Mouse (Mus musculus) cerebellum, adult 11 months (tissue): ENCODE results near the gene Gzme.
"Not testable (repeated sequence)": the region's sequence is repeated elsewhere in the genome, so short reads cannot be mapped to it uniquely, and the experiment has no call there.

ENCODE experiments used
- DNase-seq: peaks from one replicate; pipeline ENCODE4 v3.0.0; 2022

Gene Gzme

GRCm38 (mm10) chr14:56120525-56120924, at the start of gene Gzme:
Gzme (minus strand) TSS chr14:56120625.
- DNase-seq: no peak

GRCm38 (mm10) chr14:56168009-56168408, 47.6 kb upstream of the Gzme start:
- no peak for DNase-seq

- peak; percentile 46 for DNase-seq
Measured at GRCm38 (mm10) chr14:56162109-56162508, 41.7 kb upstream of the Gzme start.

- not testable (repeated sequence) for DNase-seq
Measured at GRCm38 (mm10) chr14:56159479-56159878, 39.1 kb upstream of the Gzme start, which contains the start of gene Gzmg. Gzmg (minus strand) TSS chr14:56159579.

DNA sequence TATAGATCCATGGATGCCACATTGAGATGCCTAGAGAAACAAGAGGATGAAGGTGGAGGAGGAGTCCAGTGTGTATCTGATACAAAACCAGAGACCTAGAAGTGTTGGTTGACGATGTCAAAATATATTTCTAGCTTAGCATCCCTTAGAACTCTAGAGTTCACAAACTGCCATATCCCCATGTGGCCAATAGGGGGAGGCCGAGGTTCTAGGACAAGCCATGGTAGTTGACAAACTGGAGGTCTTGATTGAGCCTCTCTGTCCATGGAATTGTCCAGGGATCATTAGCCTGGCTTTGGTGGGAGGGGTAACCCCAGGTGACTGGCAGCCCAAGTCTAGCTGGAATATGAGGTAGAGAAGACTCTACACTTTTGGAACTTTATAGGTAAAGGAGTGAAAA, 34.9 kb upstream of the Gzme start:
- no peak for DNase-seq

DNA sequence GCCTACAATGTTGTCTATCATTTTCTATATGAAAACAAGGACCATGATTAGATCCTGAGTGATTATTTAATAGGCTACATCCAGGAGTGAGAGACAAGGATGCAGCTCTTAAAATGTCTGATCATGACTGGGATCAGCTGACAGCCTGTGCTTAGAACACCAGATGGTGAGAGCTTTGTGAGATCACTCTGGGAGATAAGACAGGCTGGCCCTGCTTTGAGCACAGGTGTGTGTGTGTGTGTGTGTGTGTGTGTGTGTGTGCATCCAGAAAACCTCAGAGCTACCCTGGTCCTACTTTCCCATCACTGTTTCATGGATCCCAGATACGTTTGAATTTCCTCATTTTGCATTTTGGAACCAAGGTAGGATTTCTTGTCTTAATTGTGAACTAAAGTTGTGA, 13.2 kb upstream of the Gzme start:
- DNase-seq: peak; percentile 7

DNA sequence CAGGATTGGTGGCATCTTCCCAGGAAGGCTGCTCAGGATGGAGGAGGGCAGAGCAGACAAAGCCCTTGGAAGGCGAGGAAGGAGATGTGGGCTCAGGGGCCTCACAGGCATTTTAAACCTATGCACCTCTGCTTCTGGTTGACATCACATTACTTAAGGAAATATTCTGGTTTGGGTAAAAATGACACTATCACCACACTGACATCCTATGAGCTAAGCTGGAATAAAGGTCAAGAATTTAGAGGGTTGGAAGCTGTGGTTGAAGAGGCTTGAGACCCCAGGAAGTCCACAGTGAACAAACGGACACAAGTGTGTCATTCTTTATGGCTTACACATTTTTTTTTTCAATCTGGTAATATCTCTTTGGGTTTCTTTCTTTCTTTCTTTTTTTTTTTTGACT, 12.1 kb upstream of the Gzme start, which contains the start of gene Gzmd:
Gene Gzmd, minus strand, starts transcription at position 101 of the 400 bp plus-strand sequence.
- not testable (repeated sequence) for DNase-seq

DNA sequence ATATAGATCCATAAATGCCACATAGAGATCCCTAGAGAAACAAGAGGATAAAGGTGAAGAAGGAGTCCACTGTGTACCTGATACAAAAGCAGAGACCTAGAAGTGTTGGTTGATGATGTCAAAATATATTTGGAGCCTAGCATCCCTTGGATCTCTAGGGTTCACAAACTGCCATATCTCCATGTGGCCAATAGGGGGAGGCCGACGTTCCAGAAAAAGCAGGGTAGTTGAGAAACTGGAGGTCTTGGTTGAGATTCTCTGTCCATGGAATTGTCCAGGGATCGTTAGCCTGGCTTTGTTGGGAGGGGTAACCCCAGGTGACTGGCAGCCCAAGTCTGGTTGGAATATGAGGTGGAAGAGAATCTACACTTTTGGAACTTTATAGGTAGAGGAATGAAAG, 7.9 kb upstream of the Gzme start:
- no peak for DNase-seq

GRCm38 (mm10) chr14:56123516-56123915, 3.1 kb upstream of the Gzme start:
- DNase-seq: no peak

GRCm38 (mm10) chr14:56115531-56116310, 4.7 kb downstream of the Gzme start:
- DNase-seq: not testable (repeated sequence)

GRCm38 (mm10) chr14:56105447-56106180, 14.8 kb downstream of the Gzme start:
- DNase-seq: no peak

DNA sequence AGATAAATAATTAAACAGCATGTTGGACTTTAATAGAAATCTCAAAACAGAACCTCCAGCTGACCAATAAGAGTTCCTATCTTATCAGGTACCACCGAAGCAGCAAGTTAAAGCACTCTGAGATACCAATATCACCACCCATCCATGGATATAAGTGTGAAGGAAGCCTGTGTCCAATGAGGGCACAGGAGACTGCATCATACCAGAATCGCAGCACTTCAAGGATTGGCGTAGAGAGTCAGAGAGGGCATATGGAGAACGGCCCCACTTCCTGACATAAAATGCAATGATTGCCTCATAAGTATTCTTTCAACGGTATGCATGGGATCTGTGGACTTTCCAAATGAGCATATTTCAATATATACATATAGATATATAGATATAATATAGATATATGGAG, 15.4 kb downstream of the Gzme start:
- DNase-seq: no peak

GRCm38 (mm10) chr14:56103452-56103851, 17.0 kb downstream of the Gzme start:
- DNase-seq: no peak

- no peak for DNase-seq
Measured at GRCm38 (mm10) chr14:56102386-56102785, 18.0 kb downstream of the Gzme start, which contains the start of gene Ctsg. Ctsg (minus strand) TSS chr14:56102574.

DNA sequence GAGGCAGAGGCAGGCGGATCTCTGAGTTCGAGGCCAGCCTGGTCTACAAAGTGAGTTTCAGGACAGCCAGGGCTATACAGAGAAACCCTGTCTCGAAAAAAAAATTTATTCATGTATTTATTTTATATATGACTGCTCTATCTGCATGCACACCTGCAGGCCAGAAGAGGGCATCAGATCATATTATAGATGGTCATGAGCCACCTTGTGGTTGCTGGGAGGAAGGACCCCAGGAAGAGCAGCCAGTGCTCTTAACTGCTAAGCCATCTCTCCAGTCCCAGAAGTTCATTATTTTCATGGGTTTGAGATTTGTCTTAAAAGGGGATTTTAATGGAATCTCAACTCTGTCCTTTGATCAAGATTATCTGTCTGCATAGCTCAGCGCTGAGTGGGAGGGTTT, 21.5 kb downstream of the Gzme start:
- DNase-seq: no peak

DNA sequence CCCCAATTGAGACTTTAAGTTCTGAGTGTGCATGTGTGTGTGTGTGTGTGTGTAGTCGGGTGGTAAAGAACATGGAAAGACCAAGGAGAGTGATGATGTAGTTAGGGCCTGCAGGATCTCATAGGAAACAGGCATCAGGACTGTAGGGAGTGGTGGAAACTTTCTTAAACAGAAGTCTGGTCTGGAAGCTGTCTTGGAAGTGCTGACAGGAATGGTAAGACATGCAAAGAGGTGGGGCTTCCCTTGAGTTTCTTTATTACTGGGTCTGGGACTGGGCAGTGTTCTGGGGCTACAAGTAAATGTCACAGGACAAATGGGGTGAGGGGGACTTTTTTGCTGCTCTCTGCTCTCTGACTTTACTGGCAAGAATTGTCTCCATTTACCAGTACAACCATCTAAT, 22.8 kb downstream of the Gzme start:
- DNase-seq: no peak

DNA sequence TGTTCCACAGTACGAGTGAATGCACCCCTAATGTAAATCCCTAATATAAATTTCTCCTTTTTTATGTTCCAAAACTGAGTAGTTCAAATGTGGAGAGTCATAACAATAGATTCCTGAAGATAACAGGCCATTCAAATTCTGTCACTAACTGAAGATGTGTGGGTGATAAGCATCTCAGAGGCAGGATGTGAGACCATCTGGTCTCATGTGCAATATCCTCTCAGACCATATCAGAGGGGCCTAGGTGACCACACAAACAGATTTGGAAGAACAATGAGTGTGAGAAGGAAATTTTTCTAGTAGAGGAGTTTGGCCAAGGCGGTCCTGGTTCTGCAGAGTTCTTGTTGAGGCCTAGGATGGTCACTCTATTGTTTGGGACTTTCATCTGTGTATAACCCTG, 27.1 kb downstream of the Gzme start:
- no peak for DNase-seq

GRCm38 (mm10) chr14:56086711-56087110, 33.7 kb downstream of the Gzme start:
- DNase-seq: no peak

DNA sequence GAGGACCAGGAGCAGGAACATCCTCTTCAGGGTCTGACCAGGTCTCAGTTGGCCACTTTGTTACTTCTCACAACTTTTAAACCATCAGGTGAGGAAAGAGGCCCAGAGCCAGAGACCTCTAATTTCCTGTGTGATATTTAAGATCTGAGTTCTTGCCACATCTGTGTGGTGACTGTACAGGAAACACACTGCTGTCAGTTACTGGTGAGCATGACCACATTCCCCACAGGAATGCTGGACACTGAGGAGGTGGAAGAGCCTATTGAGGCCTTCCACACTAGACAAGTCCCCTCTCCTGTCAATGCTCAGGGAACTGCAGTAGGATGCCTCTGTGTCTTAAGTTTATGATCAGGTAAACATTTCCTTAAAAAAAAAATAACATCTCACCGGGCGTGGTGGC, 35.3 kb downstream of the Gzme start, which contains the start of gene Mcpt8:
Gene Mcpt8, minus strand, starts transcription at position 107 of the 400 bp plus-strand sequence.
- DNase-seq: no peak

- DNase-seq: peak; percentile 30
Measured at GRCm38 (mm10) chr14:56082016-56082415, 38.4 kb downstream of the Gzme start.
